Mouse (Mus musculus) heart, adult 2 months (tissue): ENCODE results near the gene Lrch4. TPM values are rescaled to one million over a fixed set of nuclear protein-coding genes. Genes with fewer than 3 reads are reported as not detected.
A peak's percentile ranks its signal among the peaks of the same experiment; 100 is the strongest.
"Not testable (repeated sequence)": the region's sequence is repeated elsewhere in the genome, so short reads cannot be mapped to it uniquely, and the experiment has no call there.

ENCODE experiments used
- DNase-seq, 2 experiments: peaks; one replicate each; pipeline ENCODE4 v3.0.0; 2021
- H3K27ac ChIP-seq: fragments of 200-600 bp; 2 replicates; pipeline ENCODE4 v1.8.1; 2022
- H3K27me3 ChIP-seq: fragments of 200-500 bp; 2 replicates; pipeline ENCODE4 v1.6.1; 2012; ENCODE audit warnings: mild to moderate bottlenecking, low read length, inconsistent platforms, mixed read lengths; ENCODE audit not compliant: control insufficient read depth, insufficient read depth
- H3K36me3 ChIP-seq: fragments of 200-500 bp; 2 replicates; pipeline ENCODE4 v1.6.1; 2012; ENCODE audit warnings: low read length, inconsistent platforms; ENCODE audit not compliant: control insufficient read depth, insufficient read depth
- H3K4me1 ChIP-seq: fragments of 200-500 bp; 2 replicates; pipeline ENCODE4 v1.6.1; 2011; ENCODE audit warnings: low read length; ENCODE audit not compliant: control insufficient read depth, insufficient read depth
- H3K4me3 ChIP-seq: fragments of 200-600 bp; 2 replicates; pipeline ENCODE4 v1.8.1; 2022
- H3K79me2 ChIP-seq: fragments of 200-500 bp; replicated peaks from 2 replicates; pipeline ENCODE4 v1.6.1; 2012; ENCODE audit warnings: mild to moderate bottlenecking, inconsistent platforms, low read length, moderate library complexity, mixed read lengths; ENCODE audit not compliant: control insufficient read depth, insufficient read depth
- H3K9ac ChIP-seq: fragments of 200-500 bp; 2 replicates; pipeline ENCODE4 v1.6.1; 2012; ENCODE audit warnings: low read depth, mild to moderate bottlenecking, control low read depth, inconsistent platforms, low read length, mixed read lengths
- CTCF ChIP-seq: fragments of 200-600 bp; IDR thresholded peaks from 2 replicates; pipeline ENCODE4 v1.8.1; 2022; ENCODE audit warnings: antibody characterized with exemption, mild to moderate bottlenecking, moderate library complexity
- EP300 ChIP-seq: fragments of 200-500 bp; IDR thresholded peaks from 2 replicates; pipeline ENCODE4 v1.6.1; 2011; ENCODE audit warnings: low read depth, low read length, control low read depth; ENCODE audit not compliant: insufficient read depth
- POLR2A ChIP-seq: fragments of 200-500 bp; IDR thresholded peaks from 2 replicates; pipeline ENCODE4 v1.6.1; 2011; ENCODE audit warnings: mild to moderate bottlenecking, low read depth, low read length, control low read depth; ENCODE audit not compliant: insufficient read depth
- WGBS: fragments of 180-500 bp; shearing (Covaris S2); methylation state at CpG from one replicate; pipeline ENCODE4 v1.1.7; 2018; 5-methylcytosine and 5-hydroxymethylcytosine counted together
- intact Hi-C: fragments of 180-260 bp; cut with DNase I; formaldehyde crosslinking; loops from one replicate; pipeline ENCODE4 v1.15.1; 2025
- polyA plus RNA-seq: library from polyadenylated mRNA; depleted of rRNA; stranded (reverse); fragments of >200 nt; gene quantifications from 2 replicates; pipeline ENCODE4 v1.2.3, GENCODE M21; 2012
- total RNA-seq, 2 experiments: library from RNA; stranded (reverse); gene quantifications; 2 replicates each; pipeline ENCODE4 v1.2.3; 2021

Gene Lrch4
- total and polyA plus RNA-seq, 3 experiments = 17.1 to 29.1 (median 20.0) TPM

- H3K27ac ChIP-seq, H3K27me3 ChIP-seq, intact Hi-C loops, DNase-seq, H3K9ac ChIP-seq, H3K4me1 ChIP-seq, H3K36me3 ChIP-seq, H3K4me3 ChIP-seq, H3K79me2 ChIP-seq: not testable (repeated sequence)
- 96% methylated on average over 2 of the region's 2 CpGs for WGBS
- peak; percentile 38 for TF ChIP-seq CTCF
Measured at GRCm38 (mm10) chr5:137614921-137615320, 14.0 kb upstream of the Lrch4 start.

- Histone ChIP-seq H3K4me3 (no peak overlapping the region), H3K27ac (no peak overlapping the region), H3K79me2 (no peaks in the 10 kb centered on the region), H3K27me3 (no peaks in the 10 kb centered on the region), H3K4me1 (peaks cover 8% of the 10 kb centered on the region), H3K36me3 (no peaks in the 10 kb centered on the region), H3K9ac (no peak overlapping the region)
- TF ChIP-seq CTCF (no peak), EP300 (no peak), POLR2A (no peak)
- DNase-seq = no peak
- WGBS = 84% methylated on average over 7 of the region's 7 CpGs
- intact Hi-C loops = no loop called here
Measured at GRCm38 (mm10) chr5:137615347-137615746, 13.6 kb upstream of the Lrch4 start.

DNA sequence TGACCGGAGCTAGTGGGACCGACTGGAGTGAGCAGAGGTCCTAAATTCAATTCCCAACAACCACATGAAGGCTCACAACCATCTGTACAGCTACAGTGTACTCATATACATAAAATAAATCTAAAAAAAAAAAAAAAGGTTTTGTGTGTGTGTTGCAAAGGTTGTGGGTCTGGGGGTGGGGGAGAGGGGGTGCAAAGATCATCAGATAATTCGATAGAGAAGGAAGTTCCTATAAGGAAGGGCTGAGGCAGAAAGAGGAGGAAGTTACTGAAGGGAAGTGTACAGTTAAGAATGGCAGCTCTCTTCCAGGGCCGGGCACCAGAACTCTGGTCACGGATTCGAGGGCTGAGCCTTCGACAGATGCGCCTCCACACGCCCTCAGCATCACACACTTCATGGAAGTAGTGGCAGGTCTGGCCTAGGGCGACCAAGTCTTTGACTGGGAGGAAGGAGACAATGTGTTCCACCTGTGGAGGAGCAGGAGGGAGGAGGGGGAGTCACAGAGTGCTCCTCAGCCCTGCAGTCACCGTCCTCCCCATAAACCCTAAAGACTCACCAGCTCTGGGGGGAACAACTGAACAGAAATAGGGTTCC, 4.9 kb upstream of the Lrch4 start:
- Histone ChIP-seq H3K4me1 (peaks cover 1% of the 10 kb centered on the region), H3K4me3 (no peak overlapping the region), H3K36me3 (no peaks in the 10 kb centered on the region), H3K27me3 (no peaks in the 10 kb centered on the region), H3K79me2 (no peaks in the 10 kb centered on the region), H3K27ac (no peak overlapping the region), H3K9ac (no peak overlapping the region)
- no peak for TF ChIP-seq EP300
- TF ChIP-seq POLR2A = no peak
- no peak for TF ChIP-seq CTCF
- intact Hi-C loops = no loop called here
- no peak for DNase-seq
- WGBS = 60% methylated on average over 11 of the region's 11 CpGs

- Histone ChIP-seq H3K4me3 (peak overlapping the region; percentile 95), H3K9ac (peak overlapping the region; percentile 72), H3K4me1 (peaks cover 12% of the 10 kb centered on the region), H3K36me3 (no peaks in the 10 kb centered on the region), H3K79me2 (no peaks in the 10 kb centered on the region; the same call in none of the 2 replicates), H3K27me3 (no peaks in the 10 kb centered on the region), H3K27ac (peak overlapping the region; percentile 93)
- intact Hi-C loops = loop anchor here (1.0 to 2.0 kb wide), 3 partner anchors 18 to 95 kb away; partner anchors contain the start of genes Epo, Gnb2 and Mospd3
- DNase-seq = peak in 1 of 2 experiments; percentile 64
- under 1% methylated on average over 9 of the region's 9 CpGs for WGBS
- no peak for TF ChIP-seq EP300
- TF ChIP-seq CTCF = peak; percentile 41
- peak; percentile 33; the same call in 1 of the 2 replicates for TF ChIP-seq POLR2A
Measured at GRCm38 (mm10) chr5:137627991-137628390, 930 bp upstream of the Lrch4 start.

- H3K9ac ChIP-seq = peak overlapping the region; percentile 90
- H3K36me3 ChIP-seq = no peaks in the 10 kb centered on the region
- intact Hi-C loops = loop anchor here (2.0 kb wide), 1 partner anchor 97 kb away; the partner anchor contains the start of genes Epo and Gnb2
- WGBS = under 1% methylated on average over 23 of the region's 23 CpGs
- no peaks in the 10 kb centered on the region for H3K27me3 ChIP-seq
- H3K27ac ChIP-seq = peak overlapping the region; percentile 94
- TF ChIP-seq CTCF (no peak), EP300 (no peak), POLR2A (no peak)
- H3K4me3 ChIP-seq = peak overlapping the region; percentile 67
- peaks cover 12% of the 10 kb centered on the region for H3K4me1 ChIP-seq
- no peaks in the 10 kb centered on the region; the same call in none of the 2 replicates for H3K79me2 ChIP-seq
- no peak for DNase-seq
Measured at GRCm38 (mm10) chr5:137629306-137629721, 393 bp downstream of the Lrch4 start.

GRCm38 (mm10) chr5:137629906-137630545, 1.1 kb downstream of the Lrch4 start:
- Histone ChIP-seq H3K27ac (peak overlapping the region; percentile 94), H3K9ac (peak overlapping the region; percentile 90), H3K36me3 (no peaks in the 10 kb centered on the region), H3K4me3 (peak overlapping the region; percentile 67), H3K79me2 (no peaks in the 10 kb centered on the region; the same call in none of the 2 replicates), H3K27me3 (no peaks in the 10 kb centered on the region), H3K4me1 (peaks cover 12% of the 10 kb centered on the region)
- 11% methylated on average over 6 of the region's 6 CpGs for WGBS
- intact Hi-C loops = loop anchor here (2.0 kb wide), 1 partner anchor 97 kb away; the partner anchor contains the start of genes Epo and Gnb2
- no peak for TF ChIP-seq CTCF
- TF ChIP-seq EP300 = no peak
- TF ChIP-seq POLR2A = no peak
- peak; percentile 51 to 58 for DNase-seq
